ENCODE assay signal across 8 mouse cellular contexts in genomic region chr3:95957359-95958148, GRCm38 (mm10). TPM values are rescaled to one million over a fixed set of nuclear protein-coding genes. Genes with fewer than 3 reads are reported as not detected.
DNase-seq lines count a peak whose midpoint lies in the region; ATAC-seq and TF ChIP-seq lines count a peak whose summit lies in the region.

No protein-coding gene starts in this region.

- H3K79me2 ChIP-seq in myocyte (ENCODE audit: control insufficient read depth, insufficient read depth): no peaks in the 10 kb centered on the region

- no peaks in the 10 kb centered on the region for H3K36me3 ChIP-seq in forebrain, embryonic 16.5 days (ENCODE audit: control insufficient read depth, insufficient read depth)
- no peaks in the 10 kb centered on the region for H3K36me3 ChIP-seq in myocyte (ENCODE audit: control insufficient read depth, insufficient read depth)

- no peak for TF ChIP-seq POLR2A in myocyte (IDR thresholded peaks at IDR 0.05; ENCODE audit: insufficient read length, low read depth)

- 48% methylated on average over 8 of the region's 8 CpGs for WGBS in forebrain, embryonic 16.5 days

- no peaks in the 10 kb centered on the region for H3K27me3 ChIP-seq in forebrain, embryonic 16.5 days (replicated peaks; ENCODE audit: control insufficient read depth, insufficient read depth, low read length)
- H3K27me3 ChIP-seq in myocyte (ENCODE audit: control insufficient read depth, insufficient read depth, insufficient read length): no peaks in the 10 kb centered on the region

- H3K9ac ChIP-seq in forebrain, embryonic 16.5 days (replicated peaks; ENCODE audit: low read depth, low read length): no peak overlapping the region

- DNase-seq in left cerebral cortex, postnatal 10 days (ENCODE audit: extremely low spot score in 1 of 2, low spot score in 2 of 2): peak; percentile 66 to 67
- no peak for DNase-seq in left cerebral cortex, postnatal 4 days
- peak; percentile 79 for DNase-seq in heart, postnatal 4 days
- no peak for DNase-seq in cerebellum, adult 11 months
- DNase-seq in frontal cortex, postnatal 14 days (ENCODE audit: low spot score in 2 of 2): no peak
- no peak for DNase-seq in spleen, postnatal 10 days (ENCODE audit: low spot score in 2 of 2)

- H3K4me1 ChIP-seq in forebrain, embryonic 16.5 days (replicated peaks; ENCODE audit: control insufficient read depth, insufficient read depth, low read length): peaks cover 9% of the 10 kb centered on the region; the same call in 1 of the 2 replicates

- peak overlapping the region; percentile 52; the same call in 1 of the 2 replicates for H3K27ac ChIP-seq in forebrain, embryonic 16.5 days (ENCODE audit: low read length)

- peak; percentile 66 for ATAC-seq in forebrain, embryonic 16.5 days

- H3K9me3 ChIP-seq in forebrain, embryonic 16.5 days (ENCODE audit: control insufficient read depth, low read length): peaks cover 2% of the 10 kb centered on the region; the same call in 1 of the 2 replicates

- H3ac ChIP-seq in myocyte (ENCODE audit: control insufficient read depth, insufficient read length): no peak overlapping the region

- intact Hi-C loops in left cerebral cortex, postnatal 10 days (cut with DNase I): no loop called here
- intact Hi-C loops in left cerebral cortex, postnatal 4 days (cut with DNase I): no loop called here

- no peak overlapping the region for H3K4me2 ChIP-seq in forebrain, embryonic 16.5 days (ENCODE audit: low read length)
- H3K4me2 ChIP-seq in myocyte (ENCODE audit: low read depth): peak overlapping the region; percentile 10

- H3K4me3 ChIP-seq in forebrain, embryonic 16.5 days (replicated peaks; ENCODE audit: low read length): no peak overlapping the region
- no peak overlapping the region for H3K4me3 ChIP-seq in myocyte

TF ChIP-seq in myocyte, 11 proteins besides CTCF, POLR2A, EP300 and RAD21:
- TF ChIP-seq MYOD1 (IDR thresholded peaks at IDR 0.05; ENCODE audit: control insufficient read depth in 1 of 3, insufficient read length in 2 of 3, low read depth in 2 of 3): no peak
- no peak for TF ChIP-seq POLR2AphosphoS2 (IDR thresholded peaks at IDR 0.05; ENCODE audit: insufficient read length, low read depth)
- TF ChIP-seq E2F4 (IDR thresholded peaks at IDR 0.05; ENCODE audit: insufficient read depth): no peak
- TF ChIP-seq TCF3 (IDR thresholded peaks at IDR 0.05; ENCODE audit: insufficient read length, low read depth): no peak
- TF ChIP-seq USF1 (IDR thresholded peaks at IDR 0.05; ENCODE audit: low read depth): no peak
- TF ChIP-seq CEBPB (IDR thresholded peaks at IDR 0.05; ENCODE audit: insufficient read depth, poor library complexity, severe bottlenecking): no peak
- no peak for TF ChIP-seq TCF12 (IDR thresholded peaks at IDR 0.05; ENCODE audit: insufficient read depth, poor library complexity, severe bottlenecking)

RNA-seq across cellular contexts. Expression of gene Anp32e, which starts 28.5 kb away (rescaled TPM):
- total RNA-seq in left cerebral cortex, postnatal 10 days (2021): 100 to 1,000 TPM; 104 to 106 TPM
- 10 to 100 TPM; 90.4 to 98.0 TPM for total RNA-seq in left cerebral cortex, postnatal 4 days (2021)
- polyA plus RNA-seq in forebrain, embryonic 16.5 days (2015; fragmentation: Nextera tagmentation; extraction: Ambion mirVana): 185 and 205 TPM in 2 replicates
- total RNA-seq in heart, postnatal 4 days (2021): 100 to 1,000 TPM; 172 to 180 TPM
- polyA plus RNA-seq in myocyte (2012; fragmentation: generic; extraction: Trizol): 48.5 TPM

RNA-seq across cellular contexts. Expression of gene Plekho1, which starts 38.2 kb away (rescaled TPM):
- total RNA-seq in left cerebral cortex, postnatal 10 days (2021): 10 to 100 TPM; 56.2 to 56.3 TPM
- total RNA-seq in left cerebral cortex, postnatal 4 days (2021): 10 to 100 TPM; 83.3 to 89.3 TPM
- polyA plus RNA-seq in forebrain, embryonic 16.5 days (2015; fragmentation: Nextera tagmentation; extraction: Ambion mirVana): 71.4 and 74.9 TPM in 2 replicates
- total RNA-seq in heart, postnatal 4 days (2021): 100 to 1,000 TPM; 141 to 164 TPM
- polyA plus RNA-seq in myocyte (2012; fragmentation: generic; extraction: Trizol): 107 TPM

RNA-seq across cellular contexts. Expression of gene Car14, which starts 53.1 kb away (rescaled TPM):
- total RNA-seq in left cerebral cortex, postnatal 10 days (2021): 1 to 10 TPM; 1.7 to 3.2 TPM
- total RNA-seq in left cerebral cortex, postnatal 4 days (2021): 1 to 10 TPM; 2.4 to 2.5 TPM
- polyA plus RNA-seq in forebrain, embryonic 16.5 days (2015; fragmentation: Nextera tagmentation; extraction: Ambion mirVana): 9.4 and 10.2 TPM in 2 replicates
- 10 to 100 TPM; 87.3 to 91.0 TPM for total RNA-seq in heart, postnatal 4 days (2021)
- 0.11 TPM for polyA plus RNA-seq in myocyte (2012; fragmentation: generic; extraction: Trizol)

Comparison
In these comparisons a context has a peak if more than half of its experiments do, and no peak if none do; other contexts are left out.
1. DNase-seq: peak in left cerebral cortex, postnatal 10 days (2 of 2) and heart, postnatal 4 days (single experiment); none in left cerebral cortex, postnatal 4 days (single experiment), cerebellum, adult 11 months (single experiment), frontal cortex, postnatal 14 days (0 of 2) and spleen, postnatal 10 days (0 of 2).
2. RNA of gene Car14, which starts 53.1 kb away (total RNA-seq): 87.3 to 91.0 TPM in heart, postnatal 4 days; 1.7 to 3.2 TPM in left cerebral cortex, postnatal 10 days and 2.4 to 2.5 TPM in left cerebral cortex, postnatal 4 days; every median in the first group is over 10 times any median in the second.